Mouse (Mus musculus) R1 (cell line): ENCODE measurements around the gene Nr2f2.

ENCODE experiments used
- DNase-seq: peaks from one replicate; pipeline ENCODE4 v3.0.0-alpha.2; 2018; ENCODE audit warnings: low read depth, low spot score

Gene Nr2f2

GRCm38 (mm10) chr7:70365401-70365811 lies 1.1 kb downstream of the Nr2f2 start:
- peak; percentile 27 for DNase-seq

GRCm38 (mm10) chr7:70364798-70365197 lies 1.7 kb downstream of the Nr2f2 start:
- DNase-seq: no peak

GRCm38 (mm10) chr7:70363351-70363750 lies 3.2 kb downstream of the Nr2f2 start:
- no peak for DNase-seq

- DNase-seq: no peak
These were observed 3.9 kb downstream of the Nr2f2 start for GRCm38 (mm10) chr7:70362526-70363170.

GRCm38 (mm10) chr7:70361383-70362364 lies 4.9 kb downstream of the Nr2f2 start:
- DNase-seq: peak; percentile 95

GRCm38 (mm10) chr7:70360611-70361382 lies 5.7 kb downstream of the Nr2f2 start:
- no peak for DNase-seq

GRCm38 (mm10) chr7:70359791-70360581 lies 6.5 kb downstream of the Nr2f2 start:
- peak; percentile 30 for DNase-seq

GRCm38 (mm10) chr7:70358848-70359591 lies 7.5 kb downstream of the Nr2f2 start:
- DNase-seq: no peak

- no peak for DNase-seq
These were observed 8.3 kb downstream of the Nr2f2 start for GRCm38 (mm10) chr7:70358020-70358847.

- no peak for DNase-seq
These were observed 9.0 kb downstream of the Nr2f2 start for GRCm38 (mm10) chr7:70357516-70358019.

- no peak for DNase-seq
These were observed 9.6 kb downstream of the Nr2f2 start for GRCm38 (mm10) chr7:70356691-70357515.

GRCm38 (mm10) chr7:70355691-70356568 lies 10.6 kb downstream of the Nr2f2 start:
- DNase-seq: no peak

- no peak for DNase-seq
These were observed 11.2 kb downstream of the Nr2f2 start for GRCm38 (mm10) chr7:70355357-70355620.

GRCm38 (mm10) chr7:70354606-70355356 lies 11.8 kb downstream of the Nr2f2 start:
- DNase-seq: no peak

- DNase-seq: no peak
These were observed 13.4 kb downstream of the Nr2f2 start for GRCm38 (mm10) chr7:70353151-70353550.

GRCm38 (mm10) chr7:70352617-70353016 lies 13.9 kb downstream of the Nr2f2 start:
- no peak for DNase-seq

GRCm38 (mm10) chr7:70351981-70352560 lies 14.5 kb downstream of the Nr2f2 start:
- DNase-seq: no peak
